Mouse (Mus musculus) thymus, adult 2 months (tissue): Measurements from ENCODE around the gene Rab26. TPM values are rescaled to one million over a fixed set of nuclear protein-coding genes. Genes with fewer than 3 reads are reported as not detected.
A peak's percentile ranks its signal among the peaks of the same experiment; 100 is the strongest.

ENCODE experiments used
- DNase-seq: peaks from one replicate; pipeline ENCODE4 v3.0.0; 2021
- H3K27ac ChIP-seq: fragments of 200-500 bp; 2 replicates; pipeline ENCODE4 v1.5.1; 2012; ENCODE audit warnings: low read length, control low read depth; ENCODE audit not compliant: control insufficient read depth, insufficient read depth
- H3K27me3 ChIP-seq: fragments of 200-500 bp; 2 replicates; pipeline ENCODE4 v1.6.1; 2012; ENCODE audit warnings: mild to moderate bottlenecking, low read length, moderate library complexity, mixed read lengths; ENCODE audit not compliant: control insufficient read depth, insufficient read depth
- H3K36me3 ChIP-seq: fragments of 200-500 bp; 2 replicates; pipeline ENCODE4 v1.6.1; 2012; ENCODE audit warnings: mild to moderate bottlenecking, low read length, moderate library complexity; ENCODE audit not compliant: control insufficient read depth, insufficient read depth
- H3K4me1 ChIP-seq: fragments of 200-500 bp; replicated peaks from 2 replicates; pipeline ENCODE4 v1.6.1; 2012; ENCODE audit warnings: low read length; ENCODE audit not compliant: control insufficient read depth, insufficient read depth
- H3K4me3 ChIP-seq: fragments of 200-500 bp; 2 replicates; pipeline ENCODE4 v1.5.1; 2012; ENCODE audit warnings: mild to moderate bottlenecking, low read length, control low read depth, moderate library complexity; ENCODE audit not compliant: control insufficient read depth, insufficient read depth
- CTCF ChIP-seq: fragments of 200-500 bp; IDR thresholded peaks from 2 replicates; pipeline ENCODE4 v1.5.1; 2012; ENCODE audit warnings: mild to moderate bottlenecking, control low read depth, low read length, moderate library complexity, borderline replicate concordance; ENCODE audit not compliant: control insufficient read depth, poor library complexity, insufficient read depth; ENCODE audit errors: extremely low read depth
- POLR2A ChIP-seq: fragments of 200-500 bp; IDR thresholded peaks from 2 replicates; pipeline ENCODE4 v1.6.1; 2012; ENCODE audit warnings: mild to moderate bottlenecking, low read length, control low read depth, moderate library complexity; ENCODE audit not compliant: control insufficient read depth, poor library complexity, insufficient read depth; ENCODE audit errors: extremely low read depth
- WGBS: fragments of 180-500 bp; shearing (Covaris S2); methylation state at CpG from one replicate; pipeline ENCODE4 v1.1.7; 2018; 5-methylcytosine and 5-hydroxymethylcytosine counted together
- polyA plus RNA-seq: library from polyadenylated mRNA; depleted of rRNA; stranded (reverse); fragments of >200 nt; gene quantifications from 2 replicates; pipeline ENCODE4 v1.2.3, GENCODE M21; 2012; rRNA removed

Rab26 gene
- polyA plus RNA-seq, 1 experiment = 1.6 TPM

DNA sequence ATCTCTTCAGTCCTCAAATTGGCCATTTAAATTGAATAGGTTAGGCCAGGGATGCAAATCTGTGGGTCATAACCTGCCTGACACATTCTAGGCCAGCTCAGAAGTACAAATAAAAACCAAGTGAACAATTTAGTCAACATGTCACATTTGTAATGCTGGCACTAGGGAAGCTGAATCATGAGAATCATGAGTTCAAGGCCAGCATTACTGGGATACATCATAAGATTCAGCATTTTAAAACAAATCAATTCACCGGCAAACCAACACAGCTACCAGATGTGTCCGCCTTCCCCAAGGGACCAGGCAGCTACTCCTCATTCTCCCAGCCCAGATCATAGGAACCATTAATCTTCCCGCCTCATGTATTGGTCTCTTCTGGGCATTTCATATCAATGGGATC lies 50.5 kb downstream of the Rab26 start:
- DNase-seq = no peak
- H3K27ac ChIP-seq = no peak overlapping the region
- 97% methylated on average over 3 of the region's 3 CpGs for WGBS
- H3K4me3 ChIP-seq = no peak overlapping the region
- H3K27me3 ChIP-seq = peaks cover 6% of the 10 kb centered on the region; the same call in 1 of the 2 replicates
- H3K4me1 ChIP-seq = peaks cover 4% of the 10 kb centered on the region; the same call in 1 of the 2 replicates
- H3K36me3 ChIP-seq = no peaks in the 10 kb centered on the region
- no peak for TF ChIP-seq POLR2A
- TF ChIP-seq CTCF = no peak

- Histone ChIP-seq H3K4me1 (peaks cover 8% of the 10 kb centered on the region), H3K36me3 (peaks cover 10% of the 10 kb centered on the region), H3K27ac (no peak overlapping the region), H3K27me3 (no peaks in the 10 kb centered on the region), H3K4me3 (no peak overlapping the region)
- no peak for TF ChIP-seq POLR2A
- no peak for TF ChIP-seq CTCF
- WGBS = 97% methylated on average over 20 of the region's 20 CpGs
- no peak for DNase-seq
Observed at GRCm38 (mm10) chr17:24481027-24481815, 52.8 kb downstream of the Rab26 start.

GRCm38 (mm10) chr17:24480201-24480826 lies 53.7 kb downstream of the Rab26 start:
- Histone ChIP-seq H3K4me1 (peaks cover 8% of the 10 kb centered on the region), H3K4me3 (no peak overlapping the region), H3K27ac (no peak overlapping the region), H3K36me3 (peaks cover 19% of the 10 kb centered on the region), H3K27me3 (no peaks in the 10 kb centered on the region)
- DNase-seq = no peak
- TF ChIP-seq POLR2A = no peak
- TF ChIP-seq CTCF = no peak
- 73% methylated on average over 3 of the region's 3 CpGs for WGBS

DNA sequence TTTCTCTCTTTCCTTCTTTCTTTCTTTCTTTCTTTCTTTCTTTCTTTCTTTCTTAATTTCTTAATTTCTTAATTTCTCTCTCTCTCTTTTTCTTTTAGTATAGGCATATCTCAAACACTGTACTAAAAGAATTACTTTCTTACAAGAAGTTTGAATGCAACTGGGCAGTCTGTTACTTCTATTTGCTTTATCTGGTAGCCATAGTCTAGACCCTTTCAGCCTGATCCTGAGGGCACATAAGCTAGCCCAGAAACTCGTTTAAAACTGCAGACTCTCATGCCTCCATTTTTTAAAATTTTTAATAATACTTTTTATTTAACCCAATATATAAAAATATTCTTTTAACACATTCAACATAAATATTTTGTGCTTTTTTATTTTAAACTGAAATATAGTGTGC lies 54.6 kb downstream of the Rab26 start:
- no peak for DNase-seq
- H3K36me3 ChIP-seq = peaks cover 22% of the 10 kb centered on the region
- no peak overlapping the region for H3K27ac ChIP-seq
- TF ChIP-seq CTCF (no peak), POLR2A (no peak)
- 19% methylated on average over 1 of the region's 1 CpGs for WGBS
- H3K4me3 ChIP-seq = no peak overlapping the region
- no peaks in the 10 kb centered on the region for H3K27me3 ChIP-seq
- H3K4me1 ChIP-seq = peaks cover 8% of the 10 kb centered on the region

DNA sequence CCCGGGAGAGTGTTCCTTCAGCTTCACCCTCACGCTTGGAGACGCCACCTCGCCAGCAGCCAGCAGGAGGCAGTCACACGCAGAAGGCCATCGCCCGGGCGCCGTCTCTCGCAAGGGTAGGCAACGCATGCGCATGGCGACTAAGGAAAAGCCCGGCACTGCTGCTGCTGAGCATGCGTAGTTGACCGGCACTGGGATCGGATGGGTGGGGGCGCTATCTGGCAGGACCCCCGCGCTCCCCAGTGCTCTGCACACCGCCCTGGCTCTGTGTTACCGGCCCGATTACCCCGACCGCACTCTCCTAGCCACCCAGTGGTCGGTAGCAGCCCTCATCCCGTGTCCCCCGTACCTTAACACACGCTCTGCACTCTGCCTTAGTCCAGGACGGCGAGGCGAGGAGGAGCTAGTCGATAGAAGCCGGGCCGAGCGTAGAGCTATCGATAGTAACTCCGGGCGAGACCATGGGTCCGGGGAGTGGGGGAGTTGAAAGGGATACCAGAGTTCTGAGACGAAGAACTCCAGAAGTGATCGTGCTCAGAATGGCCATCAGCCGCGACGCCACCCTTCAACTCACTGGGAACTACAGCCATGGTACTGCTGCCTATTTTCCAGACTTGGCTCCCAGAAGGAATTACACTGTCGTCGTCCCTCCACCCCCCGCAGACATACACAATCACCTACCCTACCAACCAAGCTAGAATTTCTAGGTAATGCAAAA lies 55.2 kb downstream of the Rab26 start, which contains the start of gene Mlst8:
Mlst8 (minus strand) TSS at position 416 of the 718 bp plus-strand sequence.
- Histone ChIP-seq H3K27ac (peak within 1 kb of the TSS; percentile 71), H3K4me1 (peaks cover 8% of the 10 kb centered on the region), H3K36me3 (peaks cover 22% of the 10 kb centered on the region), H3K27me3 (no peaks in the 10 kb centered on the region), H3K4me3 (peak within 1 kb of the TSS; percentile 95)
- DNase-seq = peak; percentile 98
- WGBS = under 1% methylated on average over 48 of the region's 48 CpGs
- peak; percentile 92 for TF ChIP-seq CTCF
- peak; percentile 54; the same call in 1 of the 2 replicates for TF ChIP-seq POLR2A

GRCm38 (mm10) chr17:24477985-24478600 lies 55.9 kb downstream of the Rab26 start:
- peaks cover 8% of the 10 kb centered on the region for H3K4me1 ChIP-seq
- no peak overlapping the region for H3K27ac ChIP-seq
- H3K4me3 ChIP-seq = 0 out of 2 replicates have a peak overlapping the region, but pooled peaks have one; percentile 95
- H3K27me3 ChIP-seq = no peaks in the 10 kb centered on the region
- TF ChIP-seq CTCF = no peak
- no peak for TF ChIP-seq POLR2A
- no peak for DNase-seq
- H3K36me3 ChIP-seq = peaks cover 22% of the 10 kb centered on the region
- 63% methylated on average over 11 of the region's 11 CpGs for WGBS

Other genes starting within 250 kb of the Rab26 start
- gene Abca17, start 183.1 kb downstream of the Rab26 start, polyA plus RNA-seq = 0.06 and 0.13 TPM in 2 replicates
- gene Abca3, start 182.3 kb downstream of the Rab26 start, polyA plus RNA-seq = 33.9 and 34.8 TPM in 2 replicates
- gene Rnps1, start 119.6 kb downstream of the Rab26 start, polyA plus RNA-seq = 241 and 251 TPM in 2 replicates
- 41.6 and 57.0 TPM in 2 replicates for gene Eci1, start 107.6 kb downstream of the Rab26 start, polyA plus RNA-seq
- 11.3 and 18.2 TPM in 2 replicates for gene Dnase1l2, start 91.1 kb downstream of the Rab26 start, polyA plus RNA-seq
- 166 and 188 TPM in 2 replicates for gene E4f1, start 63.9 kb downstream of the Rab26 start, polyA plus RNA-seq
- 58.8 and 65.4 TPM in 2 replicates for gene Pgp, start 63.8 kb downstream of the Rab26 start, polyA plus RNA-seq
- gene Bricd5, start 60.3 kb downstream of the Rab26 start, polyA plus RNA-seq = 0.57 and 0.97 TPM in 2 replicates
- 78.9 and 84.5 TPM in 2 replicates for gene Mlst8, start 55.1 kb downstream of the Rab26 start, polyA plus RNA-seq
- gene Caskin1, start 45.6 kb downstream of the Rab26 start, polyA plus RNA-seq = 0.15 and 0.20 TPM in 2 replicates
- gene Traf7, start 6.3 kb downstream of the Rab26 start, polyA plus RNA-seq = 339 and 362 TPM in 2 replicates
- gene Pkd1, start 15.6 kb upstream of the Rab26 start, polyA plus RNA-seq = 85.0 and 92.8 TPM in 2 replicates
- 163 and 173 TPM in 2 replicates for gene Tsc2, start 98.4 kb upstream of the Rab26 start, polyA plus RNA-seq
- gene Nthl1, start 98.5 kb upstream of the Rab26 start, polyA plus RNA-seq = 9.7 and 9.8 TPM in 2 replicates
- 13.5 and 19.6 TPM in 2 replicates for gene Slc9a3r2, start 116.1 kb upstream of the Rab26 start, polyA plus RNA-seq
- 0.35 and 0.64 TPM in 2 replicates for gene Npw, start 124.2 kb upstream of the Rab26 start, polyA plus RNA-seq
- 118 and 123 TPM in 2 replicates for gene Zfp598, start 135.5 kb upstream of the Rab26 start, polyA plus RNA-seq
- gene Syngr3, start 155.7 kb upstream of the Rab26 start, polyA plus RNA-seq = 0.29 and 0.32 TPM in 2 replicates
- 24.3 and 33.3 TPM in 2 replicates for gene Gfer, start 161.9 kb upstream of the Rab26 start, polyA plus RNA-seq
- gene Noxo1, start 162.0 kb upstream of the Rab26 start, polyA plus RNA-seq = 10.5 and 10.8 TPM in 2 replicates
- gene Tbl3, start 173.4 kb upstream of the Rab26 start, polyA plus RNA-seq = 109 and 120 TPM in 2 replicates
- gene Rnf151, start 183.9 kb upstream of the Rab26 start, polyA plus RNA-seq = 0.88 and 0.96 TPM in 2 replicates
- gene Rps2, start 183.9 kb upstream of the Rab26 start, polyA plus RNA-seq = 3,358 and 3,484 TPM in 2 replicates
- 237 and 291 TPM in 2 replicates for gene Ndufb10, start 190.3 kb upstream of the Rab26 start, polyA plus RNA-seq
- gene Rpl3l, start 193.6 kb upstream of the Rab26 start, polyA plus RNA-seq = 0.20 and 7.2 TPM in 2 replicates
- 90.7 and 91.5 TPM in 2 replicates for gene Msrb1, start 202.4 kb upstream of the Rab26 start, polyA plus RNA-seq
- gene Hs3st6, start 218.8 kb upstream of the Rab26 start, polyA plus RNA-seq = 15.5 and 15.6 TPM in 2 replicates